Mouse (Mus musculus) T-helper 2 cell (primary cell): Measurements from ENCODE around the gene Alpl.

Experiments
- in situ Hi-C: fragments of 300-600 bp; cut with MboI, MseI; formaldehyde crosslinking; loops from one replicate; pipeline ENCODE4 v1.15.1; 2025; ENCODE audit warnings: high pct_unique_total_duplicates

Alpl gene

GRCm38 (mm10) chr4:137795611-137796557, at the start of gene Alpl:
Gene Alpl, minus strand, starts transcription at chr4:137796384.
- in situ Hi-C loops = no loop called here

- in situ Hi-C loops = loop anchor here (10.0 kb wide), 1 partner anchor 440 kb away; no protein-coding TSS in a partner anchor
Observed at GRCm38 (mm10) chr4:137844656-137845055, 48.5 kb upstream of the Alpl start.

- in situ Hi-C loops = loop anchor here (5.0 kb wide), 1 partner anchor 107 kb away; no protein-coding TSS in a partner anchor
Observed at GRCm38 (mm10) chr4:137839452-137839851, 43.3 kb upstream of the Alpl start.

- in situ Hi-C loops = loop anchor here (5.0 kb wide), 1 partner anchor 106 kb away; no protein-coding TSS in a partner anchor
Observed at GRCm38 (mm10) chr4:137838791-137839190, 42.6 kb upstream of the Alpl start.

- in situ Hi-C loops = loop anchor here (5.0 kb wide), 1 partner anchor 105 kb away; no protein-coding TSS in a partner anchor
Observed at GRCm38 (mm10) chr4:137837792-137838191, 41.6 kb upstream of the Alpl start.

- in situ Hi-C loops = loop anchor here (5.0 kb wide), 1 partner anchor 104 kb away; no protein-coding TSS in a partner anchor
Observed at GRCm38 (mm10) chr4:137836741-137837140, 40.6 kb upstream of the Alpl start.

GRCm38 (mm10) chr4:137835624-137836337, 39.6 kb upstream of the Alpl start:
- in situ Hi-C loops = loop anchor here (5.0 kb wide), 1 partner anchor 103 kb away; no protein-coding TSS in a partner anchor

GRCm38 (mm10) chr4:137831598-137831997, 35.4 kb upstream of the Alpl start:
- in situ Hi-C loops = no loop called here

GRCm38 (mm10) chr4:137830380-137830779, 34.2 kb upstream of the Alpl start:
- in situ Hi-C loops = no loop called here

- in situ Hi-C loops = no loop called here
Observed at GRCm38 (mm10) chr4:137824881-137825280, 28.7 kb upstream of the Alpl start.

GRCm38 (mm10) chr4:137823542-137823941, 27.4 kb upstream of the Alpl start:
- in situ Hi-C loops = no loop called here

GRCm38 (mm10) chr4:137822537-137822936, 26.4 kb upstream of the Alpl start:
- in situ Hi-C loops = no loop called here

GRCm38 (mm10) chr4:137820721-137821120, 24.5 kb upstream of the Alpl start:
- in situ Hi-C loops = no loop called here

GRCm38 (mm10) chr4:137819487-137819886, 23.3 kb upstream of the Alpl start:
- in situ Hi-C loops = no loop called here

- in situ Hi-C loops = no loop called here
Observed at GRCm38 (mm10) chr4:137818341-137818740, 22.2 kb upstream of the Alpl start.

- in situ Hi-C loops = no loop called here
Observed at GRCm38 (mm10) chr4:137816216-137816615, 20.0 kb upstream of the Alpl start.

GRCm38 (mm10) chr4:137815473-137815872, 19.3 kb upstream of the Alpl start:
- in situ Hi-C loops = no loop called here

- in situ Hi-C loops = no loop called here
Observed at GRCm38 (mm10) chr4:137814140-137814539, 18.0 kb upstream of the Alpl start.

GRCm38 (mm10) chr4:137812946-137813708, 16.9 kb upstream of the Alpl start:
- in situ Hi-C loops = no loop called here

- in situ Hi-C loops = no loop called here
Observed at GRCm38 (mm10) chr4:137809999-137810398, 13.8 kb upstream of the Alpl start.

- in situ Hi-C loops = no loop called here
Observed at GRCm38 (mm10) chr4:137807301-137807851, 11.2 kb upstream of the Alpl start.
